Mouse (Mus musculus): ENCODE data around the gene Slc11a2.
"Not testable (repeated sequence)": the region's sequence is repeated elsewhere in the genome, so short reads cannot be mapped to it uniquely, and the experiment has no call there.

Slc11a2 gene

DNA sequence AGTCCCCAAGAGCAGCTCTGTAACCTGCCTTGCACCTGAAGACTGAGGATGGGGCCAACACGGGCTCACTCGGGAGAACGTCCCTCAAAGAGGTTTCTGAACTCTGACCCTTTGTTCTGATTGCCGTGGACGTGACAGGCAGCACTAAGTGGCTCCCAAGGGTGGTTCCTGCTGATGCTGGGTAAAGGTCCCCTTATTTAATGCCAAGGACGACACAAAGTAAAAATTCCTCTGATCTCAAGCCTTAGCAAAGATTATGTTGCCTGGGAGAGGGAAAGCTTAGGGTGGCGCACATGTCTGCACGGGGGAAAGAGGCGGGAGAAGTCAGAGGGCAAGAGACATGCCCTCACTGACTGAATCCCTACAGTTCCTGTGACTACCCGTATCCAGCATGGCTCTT lies 11.6 kb upstream of the Slc11a2 start:
- in situ Hi-C loops (cut with MboI; ENCODE audit: low sequenced_read_pairs), result no loop called here

DNA sequence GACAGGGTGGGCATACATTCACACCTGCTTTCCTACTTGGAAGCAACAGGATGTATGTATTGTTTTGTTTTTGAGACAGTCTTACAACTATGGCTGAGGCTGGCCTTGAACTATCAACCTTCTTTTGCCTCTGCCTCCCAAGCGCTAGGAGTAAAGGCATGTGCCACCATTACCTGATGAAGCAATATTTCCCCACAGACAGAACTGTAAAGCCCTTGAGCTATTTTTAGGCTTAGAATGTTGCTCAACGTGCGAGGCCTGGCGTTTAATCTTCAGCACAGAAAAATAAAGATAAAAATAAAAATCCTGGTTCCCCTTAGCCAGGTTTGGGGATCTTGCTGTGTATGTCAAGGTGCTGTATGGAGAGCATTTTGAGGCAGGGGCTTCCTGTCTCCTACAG lies 11.2 kb upstream of the Slc11a2 start:
- in situ Hi-C loops (cut with MboI; ENCODE audit: low sequenced_read_pairs), result no loop called here

GRCm38 (mm10) chr15:100433234-100433633 lies 8.4 kb upstream of the Slc11a2 start:
- in situ Hi-C loops (cut with MboI; ENCODE audit: low sequenced_read_pairs), result no loop called here

DNA sequence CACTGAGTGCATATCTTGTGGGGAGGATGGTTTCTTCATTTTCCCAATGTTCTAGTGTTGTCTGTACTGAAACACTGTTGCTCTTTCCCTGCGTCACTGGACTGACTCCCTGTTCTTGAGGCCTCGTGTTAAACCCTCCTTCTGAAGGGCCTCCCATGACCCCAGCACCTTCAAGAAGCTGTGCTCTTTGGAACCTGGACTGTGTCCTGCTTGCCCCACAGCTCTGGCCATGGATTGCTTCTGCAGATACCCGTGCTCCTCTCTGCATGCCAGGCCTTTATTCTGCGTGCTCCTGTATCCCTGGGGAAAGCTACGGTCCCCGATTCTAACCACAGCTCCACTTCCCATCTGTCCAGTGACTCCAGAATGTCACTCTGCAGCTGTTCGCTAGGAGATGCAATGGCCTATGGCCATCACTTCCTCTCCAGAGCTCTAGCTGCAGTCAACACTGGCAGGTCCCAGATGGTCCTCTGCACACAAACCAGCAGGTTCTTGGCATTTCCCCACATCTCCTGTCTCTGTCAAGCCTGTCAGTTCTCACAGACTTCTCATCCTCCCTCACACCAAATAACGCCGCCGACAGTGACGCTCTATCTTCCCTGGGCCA lies 5.2 kb upstream of the Slc11a2 start:
- in situ Hi-C loops (cut with MboI; ENCODE audit: low sequenced_read_pairs), result no loop called here

DNA sequence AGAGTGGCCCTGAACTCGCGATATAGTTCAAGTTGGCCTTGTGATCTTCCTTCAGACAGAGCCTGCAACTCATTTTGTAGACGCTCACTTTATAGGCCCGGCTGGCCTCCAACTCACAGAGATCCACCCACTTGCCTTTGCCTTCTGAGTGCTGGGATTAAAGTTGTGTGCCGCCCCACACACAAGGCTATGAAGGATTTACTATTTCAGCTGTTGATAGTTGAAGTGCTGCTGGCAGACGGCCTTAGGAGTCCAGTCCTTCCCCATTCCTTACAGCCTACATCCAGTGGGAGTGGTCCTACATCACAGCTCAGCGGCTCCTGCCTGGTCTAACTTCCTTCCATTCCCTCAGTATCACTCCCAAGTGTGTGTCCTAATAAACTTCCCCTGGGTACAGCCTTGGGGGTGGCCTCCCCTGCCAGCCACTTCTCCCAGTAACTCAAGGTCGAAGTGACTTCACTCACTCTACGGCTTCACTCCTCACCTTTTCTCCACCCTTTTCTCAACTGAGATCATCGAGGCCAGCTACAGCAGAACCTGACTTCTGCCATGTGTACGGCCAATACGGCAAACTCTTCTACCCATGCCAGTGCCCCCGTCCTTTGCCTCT lies 3.5 kb upstream of the Slc11a2 start:
- in situ Hi-C loops (cut with MboI; ENCODE audit: low sequenced_read_pairs), result no loop called here

DNA sequence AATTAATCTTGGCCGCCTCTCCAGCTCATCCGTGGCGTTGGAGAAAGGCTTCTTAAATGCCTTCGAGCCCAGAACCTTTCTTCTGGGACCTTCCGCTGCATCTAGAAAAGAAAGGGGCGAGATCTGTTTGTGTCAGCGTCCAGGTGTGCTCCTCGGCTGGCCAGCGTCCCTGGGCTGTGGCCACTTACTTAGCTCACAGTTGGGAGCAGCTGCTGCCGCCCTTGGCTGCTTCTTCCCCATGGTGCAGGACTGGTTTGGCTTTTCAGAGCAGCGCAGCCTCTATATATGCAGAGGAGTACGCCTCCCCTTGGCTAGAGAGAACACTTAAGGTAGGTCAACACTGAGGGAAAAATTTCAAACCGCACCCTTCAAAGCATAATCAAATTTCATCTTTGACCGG lies 956 bp downstream of the Slc11a2 start:
- in situ Hi-C loops (cut with MboI; ENCODE audit: low sequenced_read_pairs), result no loop called here

DNA sequence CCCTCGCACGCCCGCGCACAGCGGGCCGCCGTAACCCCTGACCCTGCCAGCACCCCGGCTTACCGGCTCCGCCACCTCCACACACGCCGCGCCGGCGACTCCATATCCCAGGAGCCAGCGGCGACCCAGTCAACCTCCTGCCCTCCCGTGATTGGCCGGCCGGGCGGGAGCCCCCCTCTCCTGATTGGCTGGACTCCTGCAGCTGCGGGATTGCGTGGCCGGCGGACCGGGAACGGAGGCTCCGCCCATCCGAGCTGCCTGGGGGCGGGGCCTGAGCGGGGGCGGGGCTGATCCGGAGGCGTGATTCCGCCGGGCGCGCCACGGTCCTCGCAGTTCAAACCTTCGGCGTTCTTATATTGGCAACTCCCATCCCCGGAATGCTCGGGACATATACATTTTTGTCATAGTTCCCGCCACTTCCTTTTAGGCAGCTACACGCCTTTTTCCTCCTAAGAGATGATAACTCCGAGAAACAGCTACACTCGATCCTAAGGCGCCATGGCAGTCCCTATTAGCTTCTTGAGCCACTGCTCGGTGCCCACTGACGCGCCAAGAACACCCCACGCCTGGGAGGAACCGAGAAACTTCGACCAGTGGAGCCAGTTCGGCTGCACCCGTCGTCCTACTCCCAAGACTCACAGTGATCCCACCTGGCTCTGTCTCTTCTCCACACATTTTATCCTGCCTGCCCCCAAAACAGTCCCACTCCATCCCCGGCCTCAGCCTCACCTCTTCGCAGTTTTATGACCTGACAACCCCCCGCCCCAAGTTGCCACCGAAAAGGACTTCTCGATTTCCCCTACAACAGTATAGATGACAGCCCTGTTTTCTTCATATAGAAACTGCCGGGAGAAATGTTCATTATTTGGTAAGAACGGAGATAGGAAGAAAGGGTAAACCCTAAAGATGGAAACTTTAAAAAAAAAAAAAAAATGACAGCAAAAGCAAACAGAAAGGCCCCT lies 1.7 kb downstream of the Slc11a2 start:
- in situ Hi-C loops (cut with MboI; ENCODE audit: low sequenced_read_pairs), result no loop called here

GRCm38 (mm10) chr15:100422476-100422875 lies 2.4 kb downstream of the Slc11a2 start:
- in situ Hi-C loops (cut with MboI; ENCODE audit: low sequenced_read_pairs), result no loop called here

DNA sequence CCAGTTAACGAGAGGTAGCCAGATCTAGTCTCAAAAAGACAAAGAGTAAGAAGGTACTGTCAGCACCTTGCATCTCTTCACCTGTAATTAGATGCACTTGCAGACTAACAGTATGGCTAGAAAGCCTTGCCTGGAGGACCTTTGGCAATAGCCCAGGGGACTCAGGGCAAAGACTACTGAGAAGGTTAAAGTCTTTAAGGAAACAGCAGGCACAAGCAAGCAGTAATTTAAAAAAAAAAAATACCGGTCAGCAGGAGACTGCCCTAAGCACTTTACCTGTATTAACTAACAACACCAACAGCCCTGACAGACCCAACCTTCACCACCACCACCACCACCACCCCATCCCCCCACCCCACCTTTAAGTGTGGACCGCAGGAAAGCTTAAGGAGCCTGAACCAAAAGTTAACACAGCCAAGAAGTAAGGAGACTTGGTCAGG lies 3.1 kb downstream of the Slc11a2 start, which contains the start of gene Gm5475:
Gm5475 (plus strand) TSS at position 390 of the 440 bp plus-strand sequence.
- in situ Hi-C loops (cut with MboI; ENCODE audit: low sequenced_read_pairs), result not testable (repeated sequence)

- in situ Hi-C loops (cut with MboI; ENCODE audit: low sequenced_read_pairs), result no loop called here
Observed at GRCm38 (mm10) chr15:100421059-100421757, 3.7 kb downstream of the Slc11a2 start.

DNA sequence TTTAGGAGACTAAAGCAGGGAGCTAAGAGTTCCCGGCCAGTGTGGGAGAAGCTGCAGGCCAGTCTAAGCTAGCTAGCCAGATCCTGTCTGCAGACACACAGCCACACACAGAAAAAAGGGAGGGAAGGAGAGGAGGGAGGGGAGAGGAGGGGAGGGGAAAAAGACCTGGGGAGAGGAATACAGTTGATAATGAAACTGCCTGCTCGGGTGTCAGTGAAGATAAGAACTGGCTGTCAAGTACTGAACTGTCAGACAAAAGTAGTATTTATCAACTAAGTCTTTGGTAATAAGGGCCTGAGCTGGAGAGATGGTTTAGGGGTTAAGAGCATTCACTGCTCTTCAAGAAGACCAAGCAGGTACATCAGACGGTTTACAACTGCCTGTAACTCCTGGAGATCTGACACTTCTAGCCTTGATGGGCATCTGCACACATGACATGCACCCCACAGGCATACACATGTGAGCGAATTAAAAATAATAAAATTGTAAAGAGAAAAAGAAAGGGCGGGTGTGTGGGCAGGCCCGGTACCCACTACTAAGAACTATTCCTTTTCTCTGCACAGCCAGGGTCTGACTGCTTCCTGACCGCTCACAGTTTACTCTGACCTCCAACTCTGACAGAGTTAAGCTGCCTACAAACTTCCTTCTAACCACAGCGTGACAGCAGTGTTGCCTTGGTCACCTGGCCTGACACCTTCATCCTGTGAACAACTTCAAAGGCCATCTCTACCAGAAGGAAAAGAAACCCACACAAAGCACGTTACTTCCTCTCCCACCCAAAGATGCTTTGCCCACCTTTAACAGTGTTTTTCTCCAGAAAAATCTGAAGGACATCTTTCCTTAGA lies 4.7 kb downstream of the Slc11a2 start:
- in situ Hi-C loops (cut with MboI; ENCODE audit: low sequenced_read_pairs), result no loop called here

- in situ Hi-C loops (cut with MboI; ENCODE audit: low sequenced_read_pairs), result no loop called here
Observed at GRCm38 (mm10) chr15:100419311-100419710, 5.6 kb downstream of the Slc11a2 start.

- in situ Hi-C loops (cut with MboI; ENCODE audit: low sequenced_read_pairs), result no loop called here
Observed at GRCm38 (mm10) chr15:100417854-100418450, 6.9 kb downstream of the Slc11a2 start.

DNA sequence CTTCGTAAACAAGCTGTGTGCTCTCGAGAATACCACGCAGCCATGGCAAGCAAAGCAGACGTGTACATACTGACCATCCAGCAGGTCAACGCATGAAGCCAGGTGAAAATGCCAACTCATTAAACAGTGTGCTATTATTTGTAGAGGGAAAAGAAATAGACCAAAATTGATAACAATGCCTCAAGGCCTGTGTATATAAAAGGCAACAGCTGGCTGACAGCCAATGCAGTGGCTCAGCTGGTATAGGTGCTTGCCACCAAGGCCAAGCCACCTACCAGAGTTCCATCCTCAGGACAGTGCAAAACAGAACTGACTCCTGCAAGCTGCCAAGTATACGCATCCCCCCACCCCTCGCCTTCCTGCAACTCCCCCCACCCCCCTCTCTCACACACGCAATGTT lies 9.2 kb downstream of the Slc11a2 start:
- in situ Hi-C loops (cut with MboI; ENCODE audit: low sequenced_read_pairs), result no loop called here

DNA sequence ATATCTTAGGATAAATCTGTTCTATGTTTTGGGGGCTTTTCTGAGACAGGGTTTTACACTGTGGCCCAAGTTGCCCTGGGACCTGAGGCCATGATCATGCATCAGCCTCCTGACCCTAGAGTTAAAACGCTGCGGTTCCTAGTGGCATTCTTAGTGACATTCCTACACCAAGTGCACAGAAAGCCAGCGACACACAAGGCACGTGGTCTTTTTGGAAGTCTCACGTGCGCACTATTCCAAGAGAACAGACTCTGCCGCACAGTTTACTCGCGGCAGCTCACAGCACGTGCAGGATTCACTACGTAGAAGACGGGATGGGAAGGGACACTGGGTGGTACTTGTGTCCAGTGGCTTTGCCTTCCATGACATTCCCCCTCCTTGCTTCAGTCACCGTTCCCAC lies 9.9 kb downstream of the Slc11a2 start:
- in situ Hi-C loops (cut with MboI; ENCODE audit: low sequenced_read_pairs), result no loop called here

DNA sequence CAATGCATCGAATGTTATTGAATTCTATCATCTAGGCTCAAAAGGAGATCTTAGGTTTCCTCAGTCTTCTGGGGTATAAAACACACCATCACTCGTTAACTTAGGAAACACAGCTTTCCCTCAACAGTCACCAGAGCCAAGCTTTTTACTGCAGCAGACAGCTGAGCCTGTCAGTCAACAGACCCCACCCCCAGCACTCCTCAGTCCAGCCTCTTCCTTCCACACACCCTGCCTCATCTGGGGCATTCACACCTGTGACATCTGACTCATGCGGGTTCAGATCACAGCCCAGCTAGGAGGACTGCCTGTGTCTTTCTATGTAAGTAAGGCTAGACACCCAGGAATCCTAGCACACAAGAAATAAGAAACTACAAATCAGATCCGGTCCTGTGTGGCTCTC lies 10.9 kb downstream of the Slc11a2 start:
- in situ Hi-C loops (cut with MboI; ENCODE audit: low sequenced_read_pairs), result no loop called here

- in situ Hi-C loops (cut with MboI; ENCODE audit: low sequenced_read_pairs), result no loop called here
Observed at GRCm38 (mm10) chr15:100413306-100413705, 11.6 kb downstream of the Slc11a2 start.

GRCm38 (mm10) chr15:100411731-100412130 lies 13.1 kb downstream of the Slc11a2 start:
- in situ Hi-C loops (cut with MboI; ENCODE audit: low sequenced_read_pairs), result no loop called here

DNA sequence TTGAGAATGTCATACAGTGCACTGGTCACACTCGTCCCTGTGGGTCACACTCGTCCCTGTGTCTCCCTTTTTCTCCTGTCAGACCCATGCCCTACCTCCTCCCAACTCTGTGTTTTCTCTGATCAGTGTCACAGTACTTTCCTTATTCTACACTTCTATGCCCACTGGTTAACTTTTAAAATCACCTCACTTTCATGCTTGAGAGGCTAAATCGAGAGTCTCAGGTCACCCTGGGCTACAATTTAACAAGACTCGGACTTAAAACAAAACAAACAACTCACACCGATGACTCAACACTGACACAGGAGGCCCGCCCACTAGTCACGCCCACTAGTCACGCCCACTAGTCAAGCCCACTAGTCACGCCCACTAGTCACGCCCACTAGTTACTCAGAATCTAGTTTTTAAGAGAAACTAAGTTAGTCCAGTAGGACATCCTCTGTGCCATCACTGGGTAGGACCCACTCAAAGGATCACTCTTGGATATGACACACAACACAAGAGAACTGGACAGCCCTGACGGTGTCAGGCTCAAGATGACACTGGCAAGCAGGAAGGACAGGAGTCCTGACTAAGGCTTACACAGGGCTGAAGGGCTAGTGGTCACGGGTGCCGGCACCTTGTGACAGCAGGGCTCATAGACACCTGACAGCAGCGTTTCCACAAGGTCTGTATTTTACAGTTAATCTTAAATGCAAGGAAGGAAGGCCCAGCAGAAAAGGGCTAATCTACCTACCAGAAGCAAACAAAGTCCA lies 13.8 kb downstream of the Slc11a2 start:
- in situ Hi-C loops (cut with MboI; ENCODE audit: low sequenced_read_pairs), result no loop called here
